Mouse (Mus musculus): ENCODE measurements around the gene Serpinb9. TPM values are rescaled to one million over a fixed set of nuclear protein-coding genes. Genes with fewer than 3 reads are reported as not detected.
A peak's percentile ranks its signal among the peaks of the same experiment; 100 is the strongest.

Serpinb9 gene
- total RNA-seq, 2 experiments from 2014 or later: 5.4 TPM

DNA sequence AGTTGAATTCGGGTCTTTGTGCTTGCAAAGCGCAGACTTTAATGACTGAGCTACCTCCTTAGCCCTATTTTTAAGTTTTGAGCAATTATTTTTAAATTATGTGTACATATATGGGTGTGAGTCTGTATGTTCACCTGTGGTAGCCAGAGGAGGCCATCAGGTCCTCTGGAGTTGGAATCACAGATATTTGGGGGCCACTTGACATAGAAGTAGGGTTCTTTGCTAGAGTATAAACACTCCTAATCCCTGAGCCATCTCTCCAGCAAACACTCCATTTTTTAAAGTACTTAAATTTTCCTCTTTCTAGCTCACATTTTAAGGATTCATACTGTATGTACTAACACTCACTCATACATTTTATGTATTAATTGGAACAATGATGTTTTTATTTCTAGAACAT is 28.8 kb upstream of the Serpinb9 start:
- no peak overlapping the region for H3K27ac ChIP-seq
- no peak overlapping the region for H3K4me3 ChIP-seq
- TF ChIP-seq CTCF (conservative IDR thresholded peaks at IDR 0.05): no peak
- no peak for DNase-seq (ENCODE audit: low spot score in 2 of 2)

DNA sequence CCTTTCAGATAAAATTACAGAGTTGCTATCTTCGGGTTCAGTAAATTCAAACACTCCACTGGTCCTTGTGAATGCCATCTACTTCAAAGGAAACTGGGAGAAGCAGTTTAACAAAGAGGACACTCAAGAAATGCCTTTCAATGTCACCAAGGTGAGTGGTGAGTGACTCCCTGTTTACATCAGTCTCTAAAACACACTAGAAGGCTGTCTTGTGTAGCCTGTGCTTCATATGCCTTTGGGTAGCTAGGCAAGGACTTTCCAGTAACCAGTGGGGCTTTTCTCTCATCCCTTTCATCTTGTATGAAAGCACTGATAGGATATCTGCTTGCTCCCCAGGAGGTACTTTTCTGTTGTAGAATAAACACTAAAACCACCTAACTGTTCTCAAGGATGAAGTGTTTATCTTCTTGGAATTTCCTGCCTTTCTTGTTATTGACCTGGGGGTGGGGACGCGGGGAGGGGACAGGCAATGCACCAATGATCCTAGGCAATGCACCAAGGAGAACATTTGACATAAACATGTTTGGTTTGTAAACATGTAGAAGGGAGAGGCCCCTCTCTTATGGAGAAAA is 28.1 kb upstream of the Serpinb9 start:
- DNase-seq (ENCODE audit: low spot score in 2 of 2): no peak
- TF ChIP-seq CTCF (conservative IDR thresholded peaks at IDR 0.05): no peak
- no peak overlapping the region for H3K4me3 ChIP-seq
- H3K27ac ChIP-seq: 0 out of 2 replicates have a peak overlapping the region, but pooled peaks have one; percentile 20

DNA sequence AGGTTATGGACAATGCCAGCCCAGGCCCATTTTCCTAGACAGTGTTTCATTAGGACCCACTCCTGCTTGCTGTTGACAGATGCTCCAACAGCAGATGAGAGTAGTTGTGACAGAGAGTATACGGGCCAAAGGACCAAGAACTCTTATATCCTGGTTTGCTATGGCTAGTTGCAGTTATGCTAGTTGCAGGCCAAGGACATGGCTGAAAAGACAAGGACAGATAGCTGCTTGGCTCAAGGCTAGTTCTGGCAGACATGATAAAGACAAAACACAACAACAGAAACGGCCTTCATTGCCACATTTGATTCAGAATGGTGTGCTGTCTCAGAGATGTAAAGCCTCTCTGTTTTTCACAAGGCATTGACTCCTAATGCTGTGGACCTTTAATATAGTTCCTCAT is 27.3 kb upstream of the Serpinb9 start:
- no peak overlapping the region for H3K27ac ChIP-seq
- no peak for TF ChIP-seq CTCF (conservative IDR thresholded peaks at IDR 0.05)
- H3K4me3 ChIP-seq: no peak overlapping the region
- DNase-seq (ENCODE audit: low spot score in 2 of 2): no peak

DNA sequence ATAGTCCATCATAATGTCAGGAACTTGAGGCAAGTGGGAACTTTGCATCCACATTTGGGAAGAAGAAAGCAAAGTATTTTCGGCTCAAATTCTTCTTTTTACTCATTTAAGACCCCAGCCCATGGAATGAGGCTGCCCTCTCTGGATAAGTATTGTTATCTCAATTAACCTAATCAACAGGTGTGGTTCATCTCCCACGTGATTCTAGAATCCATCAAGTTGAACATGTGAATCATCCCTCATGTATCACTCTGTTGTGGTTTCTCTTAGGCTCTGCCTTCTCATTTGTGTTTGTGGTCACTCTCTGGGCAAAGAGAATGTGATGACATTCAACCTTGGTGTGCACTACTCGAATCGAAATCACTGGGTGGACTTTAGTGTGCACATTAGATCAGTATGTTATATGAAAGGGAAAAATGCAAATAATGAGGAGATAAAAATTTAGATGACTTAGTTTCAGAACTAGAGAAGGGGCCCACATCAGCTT is 20.5 kb upstream of the Serpinb9 start:
- no peak for DNase-seq (ENCODE audit: low spot score in 2 of 2)
- Histone ChIP-seq H3K4me3 (no peak overlapping the region), H3K27ac (no peak overlapping the region)
- TF ChIP-seq CTCF (conservative IDR thresholded peaks at IDR 0.05): no peak

DNA sequence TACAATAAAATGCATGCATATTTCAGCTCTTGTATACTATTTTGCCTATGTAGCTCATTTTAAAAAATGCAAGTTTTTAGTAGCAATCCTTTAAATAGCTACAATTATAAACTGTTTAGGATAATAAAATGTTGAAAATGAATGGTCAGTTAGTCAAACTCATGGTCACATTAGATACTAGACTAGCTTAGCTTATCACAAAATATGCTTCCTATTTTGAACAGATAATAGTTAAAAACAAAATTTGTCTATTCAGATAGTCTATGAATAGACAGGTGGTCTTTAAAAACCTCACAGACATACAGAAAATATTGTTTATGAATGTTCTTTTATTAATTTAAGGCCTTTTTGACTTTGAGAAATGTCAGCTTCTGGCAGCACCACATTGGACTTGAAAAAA is 16.8 kb upstream of the Serpinb9 start:
- Histone ChIP-seq H3K27ac (no peak overlapping the region), H3K4me3 (no peak overlapping the region)
- no peak for TF ChIP-seq CTCF (conservative IDR thresholded peaks at IDR 0.05)
- DNase-seq (ENCODE audit: low spot score in 2 of 2): no peak

DNA sequence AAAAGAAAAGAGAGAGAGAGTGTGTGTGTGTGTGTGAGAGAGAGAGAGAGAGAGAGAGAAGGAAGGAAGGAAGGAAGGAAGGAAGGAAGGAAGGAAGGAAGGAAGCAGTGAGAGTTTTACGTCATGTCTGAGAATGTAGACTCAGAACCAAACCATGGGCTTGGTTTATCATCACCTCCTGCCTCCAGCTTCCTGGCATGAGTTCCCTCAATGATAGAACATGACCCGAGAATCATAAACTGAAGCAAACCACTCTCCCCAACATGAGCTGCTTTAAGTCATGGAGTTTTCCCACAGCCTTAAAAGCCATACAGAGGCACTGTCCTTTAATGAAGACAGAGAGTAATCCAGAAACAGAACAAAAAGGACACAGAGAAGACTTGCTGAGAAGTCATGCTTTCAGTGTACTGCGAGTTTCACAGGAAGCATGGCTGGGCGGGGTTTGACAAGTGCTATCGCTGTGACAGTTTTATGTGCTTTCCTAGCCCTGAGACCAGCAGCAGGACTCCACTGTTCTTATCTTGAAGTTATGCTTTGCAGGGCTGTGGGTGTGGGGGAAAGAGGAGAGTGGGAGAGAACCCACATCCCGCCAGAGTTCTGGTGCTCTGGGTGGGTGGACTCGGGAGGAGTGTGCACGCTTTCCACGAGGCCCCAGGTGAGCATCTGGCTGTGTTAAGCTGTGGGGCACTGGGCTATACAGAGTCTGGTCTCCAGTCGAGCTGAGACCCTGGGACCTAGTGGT is 9.7 kb upstream of the Serpinb9 start:
- Histone ChIP-seq H3K27ac (no peak overlapping the region), H3K4me3 (no peak overlapping the region)
- no peak for TF ChIP-seq CTCF (conservative IDR thresholded peaks at IDR 0.05)
- DNase-seq (ENCODE audit: low spot score in 2 of 2): no peak

DNA sequence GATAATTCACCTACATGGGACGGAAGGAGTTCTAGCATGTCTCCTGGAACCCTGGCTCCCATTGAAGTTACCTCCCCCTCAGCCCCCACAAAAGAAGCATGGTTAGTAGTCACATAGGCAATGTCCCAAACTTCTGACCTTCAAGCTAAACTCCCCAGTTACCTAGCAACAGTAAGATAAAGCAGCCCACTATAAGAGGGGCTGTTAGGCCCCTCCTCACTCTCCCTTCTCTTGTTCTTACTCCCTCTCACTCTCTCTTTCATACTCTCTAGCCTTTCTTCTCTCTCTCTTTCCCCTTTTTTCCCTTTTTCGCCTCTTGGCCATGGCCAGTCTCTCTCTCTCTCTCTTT is 9.2 kb upstream of the Serpinb9 start:
- Histone ChIP-seq H3K4me3 (no peak overlapping the region), H3K27ac (no peak overlapping the region)
- TF ChIP-seq CTCF (conservative IDR thresholded peaks at IDR 0.05): no peak
- DNase-seq (ENCODE audit: low spot score in 2 of 2): no peak

DNA sequence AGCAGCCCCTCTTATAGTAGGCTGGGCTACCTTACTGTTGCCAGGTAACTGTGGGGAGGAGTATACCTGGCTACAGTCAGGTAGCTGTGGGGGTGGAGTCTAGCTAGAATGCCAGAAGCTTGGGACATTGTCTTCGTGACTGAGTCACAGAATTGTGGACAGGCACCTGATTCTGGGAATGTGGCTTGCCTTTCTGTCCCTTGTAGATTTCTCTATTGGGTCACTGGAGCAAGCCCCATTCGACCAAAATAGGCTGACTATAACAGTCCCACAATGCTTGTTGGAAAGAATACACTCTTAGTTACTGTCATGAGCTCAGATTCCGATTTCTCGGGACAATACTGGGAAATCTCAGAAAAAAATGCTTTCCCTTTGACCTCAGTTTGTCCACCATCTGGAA is 8.0 kb upstream of the Serpinb9 start:
- H3K27ac ChIP-seq: no peak overlapping the region
- no peak for TF ChIP-seq CTCF (conservative IDR thresholded peaks at IDR 0.05)
- no peak overlapping the region for H3K4me3 ChIP-seq
- DNase-seq (ENCODE audit: low spot score in 2 of 2): no peak

DNA sequence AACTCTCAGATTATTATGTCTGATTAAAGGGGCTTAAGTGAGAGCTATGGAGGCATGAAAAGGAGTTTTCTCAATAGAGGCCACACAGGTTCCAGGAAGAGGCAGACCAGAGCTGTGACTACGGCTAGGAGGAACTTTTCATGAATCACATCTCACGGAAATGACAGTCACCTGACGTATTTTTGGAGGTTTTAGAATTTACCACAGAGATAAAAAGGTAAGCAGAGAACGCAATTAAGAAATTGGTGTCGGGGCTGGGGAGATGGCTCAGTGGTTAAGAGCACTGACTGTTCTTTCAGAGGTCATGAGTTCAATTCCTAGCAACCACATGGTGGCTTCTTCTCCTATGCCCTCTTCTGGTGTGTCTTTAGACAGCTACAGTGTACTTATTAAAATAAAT is 1.7 kb upstream of the Serpinb9 start:
- DNase-seq (ENCODE audit: low spot score in 2 of 2): no peak
- no peak for TF ChIP-seq CTCF (conservative IDR thresholded peaks at IDR 0.05)
- Histone ChIP-seq H3K27ac (no peak overlapping the region), H3K4me3 (no peak overlapping the region)

DNA sequence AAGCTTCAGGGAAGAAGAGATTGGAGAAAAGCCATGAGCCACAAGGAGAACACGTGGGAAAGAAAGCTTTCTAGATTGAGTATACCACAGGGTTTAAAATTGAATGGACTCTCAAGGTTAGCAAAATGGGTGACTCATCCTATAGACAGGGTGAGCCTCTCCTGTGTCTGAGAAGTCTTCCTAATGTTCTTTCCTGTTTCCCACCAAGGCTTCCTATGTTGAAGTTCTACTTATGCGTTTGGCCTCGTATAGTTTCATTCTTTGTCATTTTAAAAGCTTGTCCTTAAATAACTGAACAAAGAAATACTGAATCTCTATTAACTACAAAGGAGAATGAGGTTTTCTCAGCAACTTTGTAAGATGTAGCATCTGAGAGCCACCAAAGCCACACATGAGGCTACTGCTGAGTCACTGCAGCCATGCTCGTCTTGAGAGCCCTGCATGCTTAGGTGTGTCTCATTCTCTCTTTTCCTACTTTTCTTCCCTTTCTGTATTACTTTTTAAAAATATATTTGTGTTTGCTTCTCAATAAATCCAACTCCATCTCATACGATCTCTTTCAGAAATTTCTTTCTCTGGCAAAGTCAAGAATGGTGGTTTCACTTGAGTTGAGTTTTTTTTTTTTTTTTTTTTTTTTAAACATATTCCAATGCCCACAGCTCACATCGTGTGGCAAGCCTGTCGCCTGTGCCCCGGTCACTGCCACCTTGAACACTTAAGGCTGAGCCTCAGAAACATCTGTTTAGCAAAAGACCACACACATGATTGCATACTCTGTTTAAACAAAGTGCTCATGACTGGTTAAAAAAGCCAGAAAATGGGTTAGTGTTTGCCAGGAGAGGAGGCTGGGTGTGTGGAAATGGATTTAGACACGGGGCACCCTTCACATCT is 718 bp downstream of the Serpinb9 start:
- Histone ChIP-seq H3K27ac (peak overlapping the region; percentile 87), H3K4me3 (peak overlapping the region; percentile 53)
- no peak for DNase-seq (ENCODE audit: low spot score in 2 of 2)
- no peak for TF ChIP-seq CTCF (conservative IDR thresholded peaks at IDR 0.05)

DNA sequence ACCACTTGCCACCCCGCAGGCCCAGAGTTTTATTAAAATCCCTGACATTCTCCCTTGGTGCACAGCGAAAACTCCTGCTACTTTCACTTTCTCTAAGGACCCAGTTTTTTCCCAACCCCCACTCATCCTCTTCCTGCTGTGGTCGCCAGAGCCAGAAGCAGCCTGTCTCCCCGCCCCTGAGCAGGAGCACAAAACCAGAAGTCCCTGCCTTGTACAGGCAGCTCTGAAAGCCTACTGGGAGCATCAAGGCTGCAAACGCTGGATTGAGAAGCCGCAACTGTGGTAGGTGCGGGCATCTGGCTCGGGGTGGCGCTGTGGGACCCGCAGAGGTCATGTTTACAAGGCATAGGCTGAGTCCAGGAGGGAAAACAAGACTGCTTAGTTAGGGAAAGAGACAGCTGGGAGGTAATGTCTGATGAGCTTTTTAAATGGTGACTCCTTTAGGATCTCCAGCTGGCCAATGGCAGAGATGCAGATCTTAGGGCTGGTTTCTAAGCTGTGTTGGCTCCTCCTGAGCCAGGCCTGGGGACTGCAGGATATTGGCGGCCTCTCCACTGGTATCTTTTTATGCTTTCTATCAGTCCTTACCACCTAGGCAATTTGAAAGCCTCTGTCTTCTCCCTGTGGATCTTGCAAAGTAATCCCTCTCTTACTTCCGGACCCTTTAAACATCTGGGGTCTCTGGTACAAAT is 1.5 kb downstream of the Serpinb9 start:
- DNase-seq (ENCODE audit: low spot score in 2 of 2): peak; percentile 76 to 79
- H3K27ac ChIP-seq: peak overlapping the region; percentile 87

DNA sequence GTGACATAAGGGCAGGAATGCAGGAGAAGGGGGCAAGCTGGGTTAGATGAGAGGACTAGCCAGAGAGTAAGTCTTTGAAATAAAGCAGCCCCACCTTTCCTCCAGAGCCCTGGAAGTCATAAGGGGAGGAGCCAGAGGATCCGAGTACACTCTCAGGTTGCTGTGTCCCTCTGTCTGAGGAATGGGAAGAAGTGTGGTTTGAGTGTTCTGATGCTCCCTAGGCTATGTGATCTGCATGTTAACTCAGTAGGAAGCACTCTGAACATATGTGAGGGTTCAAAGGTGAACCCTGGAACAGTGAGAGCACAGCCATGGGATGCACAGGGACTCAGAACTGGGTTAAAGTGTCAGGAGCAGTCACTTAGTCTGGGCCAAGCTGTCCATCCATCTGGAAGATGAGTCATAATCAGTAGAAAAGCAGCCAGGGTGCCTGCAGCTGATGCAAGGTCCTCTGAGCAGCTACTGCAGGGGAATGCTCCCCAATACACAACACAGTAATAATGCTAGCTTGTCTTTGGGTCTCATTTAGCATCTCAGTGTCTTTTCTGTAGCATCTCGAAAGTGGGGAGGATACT is 2.5 kb downstream of the Serpinb9 start:
- no peak for DNase-seq (ENCODE audit: low spot score in 2 of 2)
- TF ChIP-seq CTCF (conservative IDR thresholded peaks at IDR 0.05): no peak
- peak overlapping the region; percentile 87; the same call in 1 of the 2 replicates for H3K27ac ChIP-seq
- H3K4me3 ChIP-seq: peak overlapping the region; percentile 53; the same call in 1 of the 2 replicates

More for the DNA sequence above, 1.5 kb downstream of the Serpinb9 start:
- H3K4me3 ChIP-seq: peak overlapping the region; percentile 53
- peak; percentile 87 for TF ChIP-seq CTCF (conservative IDR thresholded peaks at IDR 0.05)

All from layer of hippocampus, adult 2 months (tissue).